Mouse (Mus musculus) heart, adult 2 months (tissue): ENCODE data around the gene Ckb. TPM values are rescaled to one million over a fixed set of nuclear protein-coding genes. Genes with fewer than 3 reads are reported as not detected.
"Not testable (repeated sequence)": the region's sequence is repeated elsewhere in the genome, so short reads cannot be mapped to it uniquely, and the experiment has no call there.

Source experiments
- DNase-seq, 2 experiments: peaks; one replicate each; pipeline ENCODE4 v3.0.0; 2021
- H3K27ac ChIP-seq: fragments of 200-600 bp; 2 replicates; pipeline ENCODE4 v1.8.1; 2022
- H3K27me3 ChIP-seq: fragments of 200-500 bp; 2 replicates; pipeline ENCODE4 v1.6.1; 2012; ENCODE audit warnings: mild to moderate bottlenecking, low read length, inconsistent platforms, mixed read lengths; ENCODE audit not compliant: control insufficient read depth, insufficient read depth
- H3K36me3 ChIP-seq: fragments of 200-500 bp; 2 replicates; pipeline ENCODE4 v1.6.1; 2012; ENCODE audit warnings: low read length, inconsistent platforms; ENCODE audit not compliant: control insufficient read depth, insufficient read depth
- H3K4me1 ChIP-seq: fragments of 200-500 bp; 2 replicates; pipeline ENCODE4 v1.6.1; 2011; ENCODE audit warnings: low read length; ENCODE audit not compliant: control insufficient read depth, insufficient read depth
- H3K4me3 ChIP-seq: fragments of 200-600 bp; 2 replicates; pipeline ENCODE4 v1.8.1; 2022
- H3K79me2 ChIP-seq: fragments of 200-500 bp; replicated peaks from 2 replicates; pipeline ENCODE4 v1.6.1; 2012; ENCODE audit warnings: mild to moderate bottlenecking, inconsistent platforms, low read length, moderate library complexity, mixed read lengths; ENCODE audit not compliant: control insufficient read depth, insufficient read depth
- H3K9ac ChIP-seq: fragments of 200-500 bp; 2 replicates; pipeline ENCODE4 v1.6.1; 2012; ENCODE audit warnings: low read depth, mild to moderate bottlenecking, control low read depth, inconsistent platforms, low read length, mixed read lengths
- CTCF ChIP-seq: fragments of 200-600 bp; IDR thresholded peaks from 2 replicates; pipeline ENCODE4 v1.8.1; 2022; ENCODE audit warnings: antibody characterized with exemption, mild to moderate bottlenecking, moderate library complexity
- EP300 ChIP-seq: fragments of 200-500 bp; IDR thresholded peaks from 2 replicates; pipeline ENCODE4 v1.6.1; 2011; ENCODE audit warnings: low read depth, low read length, control low read depth; ENCODE audit not compliant: insufficient read depth
- POLR2A ChIP-seq: fragments of 200-500 bp; IDR thresholded peaks from 2 replicates; pipeline ENCODE4 v1.6.1; 2011; ENCODE audit warnings: mild to moderate bottlenecking, low read depth, low read length, control low read depth; ENCODE audit not compliant: insufficient read depth
- WGBS: fragments of 180-500 bp; shearing (Covaris S2); methylation state at CpG from one replicate; pipeline ENCODE4 v1.1.7; 2018; 5-methylcytosine and 5-hydroxymethylcytosine counted together
- intact Hi-C: fragments of 180-260 bp; cut with DNase I; formaldehyde crosslinking; loops from one replicate; pipeline ENCODE4 v1.15.1; 2025
- polyA plus RNA-seq: library from polyadenylated mRNA; depleted of rRNA; stranded (reverse); fragments of >200 nt; gene quantifications from 2 replicates; pipeline ENCODE4 v1.2.3, GENCODE M21; 2012
- total RNA-seq, 2 experiments: library from RNA; stranded (reverse); gene quantifications; 2 replicates each; pipeline ENCODE4 v1.2.3; 2021

Gene Ckb
- total and polyA plus RNA-seq, 3 experiments = 65.3 to 120 (median 81.4) TPM

GRCm38 (mm10) chr12:111665041-111665880 is 6.9 kb downstream of the Ckb start:
- DNase-seq = no peak
- peaks cover 10% of the 10 kb centered on the region for H3K4me1 ChIP-seq
- H3K36me3 ChIP-seq = no peaks in the 10 kb centered on the region
- TF ChIP-seq CTCF (no peak), POLR2A (no peak), EP300 (no peak)
- H3K4me3 ChIP-seq = no peak overlapping the region
- intact Hi-C loops = no loop called here
- WGBS = 74% methylated on average over 13 of the region's 13 CpGs
- H3K79me2 ChIP-seq = no peaks in the 10 kb centered on the region
- no peak overlapping the region; the same call in 1 of the 2 replicates for H3K27ac ChIP-seq
- no peaks in the 10 kb centered on the region for H3K27me3 ChIP-seq
- no peak overlapping the region for H3K9ac ChIP-seq

GRCm38 (mm10) chr12:111664144-111664634 is 7.9 kb downstream of the Ckb start:
- peaks cover 7% of the 10 kb centered on the region; the same call in 1 of the 2 replicates for H3K4me1 ChIP-seq
- no peaks in the 10 kb centered on the region for H3K27me3 ChIP-seq
- no peaks in the 10 kb centered on the region for H3K36me3 ChIP-seq
- DNase-seq = peak; percentile 61 to 73
- intact Hi-C loops = no loop called here
- H3K79me2 ChIP-seq = no peaks in the 10 kb centered on the region
- peak overlapping the region; percentile 21 for H3K27ac ChIP-seq
- WGBS = 54% methylated on average over 6 of the region's 6 CpGs
- TF ChIP-seq CTCF = no peak
- TF ChIP-seq POLR2A = no peak
- TF ChIP-seq EP300 = peak; percentile 64; the same call in 1 of the 2 replicates
- H3K9ac ChIP-seq = no peak overlapping the region
- H3K4me3 ChIP-seq = no peak overlapping the region

GRCm38 (mm10) chr12:111663228-111664143 is 8.7 kb downstream of the Ckb start:
- Histone ChIP-seq H3K4me1 (peaks cover 2% of the 10 kb centered on the region; the same call in 1 of the 2 replicates), H3K27ac (peak overlapping the region; percentile 21), H3K79me2 (no peaks in the 10 kb centered on the region), H3K9ac (no peak overlapping the region), H3K27me3 (no peaks in the 10 kb centered on the region), H3K4me3 (no peak overlapping the region), H3K36me3 (no peaks in the 10 kb centered on the region)
- 53% methylated on average over 17 of the region's 17 CpGs for WGBS
- DNase-seq = peak in 1 of 2 experiments; percentile 24
- intact Hi-C loops = no loop called here
- TF ChIP-seq CTCF = no peak
- no peak for TF ChIP-seq EP300
- TF ChIP-seq POLR2A = no peak

DNA sequence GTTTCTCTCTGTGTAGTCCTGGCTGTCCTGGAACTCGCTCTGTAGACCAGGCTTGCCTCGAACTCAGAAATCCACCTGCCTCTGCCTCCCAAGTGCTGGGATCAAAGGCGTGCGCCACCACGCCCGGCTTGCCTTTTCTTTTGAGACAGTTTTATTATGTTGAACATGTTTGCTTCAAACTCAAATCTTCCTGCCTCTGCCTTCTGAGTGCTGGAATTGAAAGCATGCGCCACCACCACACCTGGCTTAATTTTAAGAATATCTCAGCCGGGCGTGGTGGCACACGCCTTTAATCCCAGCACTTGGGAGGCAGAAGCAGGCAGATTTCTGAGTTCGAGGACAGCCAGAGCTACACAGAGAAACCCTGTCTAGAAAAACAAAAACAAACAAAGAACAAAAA is 10.6 kb downstream of the Ckb start:
- H3K27me3 ChIP-seq, H3K9ac ChIP-seq, H3K4me3 ChIP-seq, intact Hi-C loops, H3K36me3 ChIP-seq, H3K27ac ChIP-seq, DNase-seq, H3K4me1 ChIP-seq, H3K79me2 ChIP-seq: not testable (repeated sequence)
- WGBS = 98% methylated on average over 11 of the region's 11 CpGs

GRCm38 (mm10) chr12:111660628-111661027 is 11.5 kb downstream of the Ckb start:
- Histone ChIP-seq H3K27ac (no peak overlapping the region), H3K4me1 (peaks cover 1% of the 10 kb centered on the region; the same call in 1 of the 2 replicates), H3K36me3 (no peaks in the 10 kb centered on the region), H3K9ac (no peak overlapping the region), H3K27me3 (no peaks in the 10 kb centered on the region), H3K79me2 (no peaks in the 10 kb centered on the region), H3K4me3 (no peak overlapping the region)
- intact Hi-C loops = no loop called here
- TF ChIP-seq POLR2A (no peak), CTCF (no peak)
- DNase-seq = no peak
- WGBS = 97% methylated on average over 1 of the region's 1 CpGs

- 91% methylated on average over 4 of the region's 4 CpGs for WGBS
- Histone ChIP-seq H3K4me1 (no peaks in the 10 kb centered on the region; the same call in 1 of the 2 replicates), H3K36me3 (no peaks in the 10 kb centered on the region), H3K9ac (no peak overlapping the region), H3K79me2 (no peaks in the 10 kb centered on the region), H3K4me3 (no peak overlapping the region), H3K27ac (no peak overlapping the region), H3K27me3 (no peaks in the 10 kb centered on the region)
- TF ChIP-seq EP300 = no peak
- no peak for TF ChIP-seq POLR2A
- no peak for TF ChIP-seq CTCF
- intact Hi-C loops = no loop called here
- no peak for DNase-seq
Observed at GRCm38 (mm10) chr12:111659331-111659730, 12.8 kb downstream of the Ckb start.
